34 mouse cellular contexts compared by ENCODE assay signal in the genomic region with DNA sequence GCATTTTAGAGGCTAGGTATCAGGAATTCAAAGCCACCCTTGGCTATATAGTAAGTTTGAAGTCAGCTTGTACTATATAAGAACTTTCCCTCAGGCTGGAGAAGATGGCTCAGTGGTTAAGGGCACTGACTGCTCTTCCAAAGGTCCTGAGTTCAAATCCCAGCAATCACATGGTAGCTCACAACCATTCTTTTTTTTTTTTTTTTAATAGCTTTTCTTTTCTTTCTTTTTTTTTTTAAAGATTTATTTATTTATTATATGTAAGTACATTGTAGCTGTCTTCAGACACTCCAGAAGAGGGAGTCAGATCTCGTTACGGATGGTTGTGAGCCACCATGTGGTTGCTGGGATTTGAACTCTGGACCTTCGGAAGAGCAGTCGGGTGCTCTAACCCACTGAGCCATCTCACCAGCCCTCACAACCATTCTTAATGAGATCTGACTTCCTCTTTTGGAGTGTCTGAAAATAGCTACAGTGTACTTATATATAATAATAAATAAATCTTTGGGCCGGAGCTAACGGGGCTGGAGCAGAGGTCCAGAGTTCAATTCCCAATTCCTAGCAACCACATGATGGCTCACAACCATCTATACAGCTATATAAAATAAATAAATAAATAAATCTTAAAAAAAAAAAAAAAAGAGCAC. TPM values are rescaled to one million over a fixed set of nuclear protein-coding genes. Genes with fewer than 3 reads are reported as not detected.
"Had no signal": no experiment of that assay in that cellular context is flagged by ENCODE, and none has a peak within 500 bp of the region (broad histone marks: within the 10 kb centered on the region; RNA-seq: fewer than 3 reads in every experiment).

No protein-coding gene starts in this region.

RNA-seq across cellular contexts. Expression of a gene that starts 33.8 kb away (rescaled TPM):
- total RNA-seq: heart, postnatal 10 days; heart, postnatal 14 days; heart, postnatal 25 days; heart, postnatal 36 days; heart, postnatal 4 days; hindbrain, postnatal 0 days; layer of hippocampus, adult 2 months; layer of hippocampus, postnatal 10 days; layer of hippocampus, postnatal 14 days; layer of hippocampus, postnatal 25 days; left cerebral cortex, adult 2 months had no signal
- polyA plus RNA-seq: heart, embryonic 10.5 days; heart, embryonic 11.5 days; heart, embryonic 12.5 days; heart, embryonic 13.5 days; heart, embryonic 14.5 days; heart, embryonic 15.5 days; heart, embryonic 16.5 days; heart, postnatal 0 days; hindbrain, embryonic 11.5 days; hindbrain, embryonic 13.5 days; hindbrain, embryonic 14.5 days; hindbrain, embryonic 16.5 days; hindbrain, postnatal 0 days; inflammation-experienced regulatory T-cells, adult 6 months; intestine, embryonic 14.5 days; intestine, embryonic 15.5 days; intestine, embryonic 16.5 days; intestine, postnatal 0 days; kidney, adult 2 months; kidney, embryonic 14.5 days; kidney, embryonic 15.5 days; kidney, embryonic 16.5 days; kidney, postnatal 0 days; large intestine, adult 2 months had no signal
